Mouse (Mus musculus): ENCODE measurements around the gene Arid3a. TPM values are rescaled to one million over a fixed set of nuclear protein-coding genes. Genes with fewer than 3 reads are reported as not detected.
A peak's percentile ranks its signal among the peaks of the same experiment; 100 is the strongest.
"Not testable (repeated sequence)": the region's sequence is repeated elsewhere in the genome, so short reads cannot be mapped to it uniquely, and the experiment has no call there.

Arid3a gene
- total RNA-seq, 1 experiment from 2014 or later = 58.8 TPM

- ATAC-seq (ENCODE audit: extremely low read depth, insufficient number of reproducible peaks, low FRiP score, poor library complexity, severe bottlenecking) = no peak
Observed at GRCm38 (mm10) chr10:79937775-79938526, 11.1 kb downstream of the Arid3a start.

- peak; percentile 81 for ATAC-seq (ENCODE audit: extremely low read depth, insufficient number of reproducible peaks, low FRiP score, poor library complexity, severe bottlenecking)
Observed at GRCm38 (mm10) chr10:79940749-79941148, 13.9 kb downstream of the Arid3a start.

GRCm38 (mm10) chr10:79942988-79943387 is 16.1 kb downstream of the Arid3a start:
- no peak for ATAC-seq (ENCODE audit: extremely low read depth, insufficient number of reproducible peaks, low FRiP score, poor library complexity, severe bottlenecking)

GRCm38 (mm10) chr10:79943471-79943901 is 16.6 kb downstream of the Arid3a start:
- no peak for ATAC-seq (ENCODE audit: extremely low read depth, insufficient number of reproducible peaks, low FRiP score, poor library complexity, severe bottlenecking)

GRCm38 (mm10) chr10:79945507-79946234 is 18.8 kb downstream of the Arid3a start:
- no peak for ATAC-seq (ENCODE audit: extremely low read depth, insufficient number of reproducible peaks, low FRiP score, poor library complexity, severe bottlenecking)

- no peak for ATAC-seq (ENCODE audit: extremely low read depth, insufficient number of reproducible peaks, low FRiP score, poor library complexity, severe bottlenecking)
Observed at GRCm38 (mm10) chr10:79946752-79947322, 20.0 kb downstream of the Arid3a start.

GRCm38 (mm10) chr10:79947502-79947901 is 20.7 kb downstream of the Arid3a start:
- ATAC-seq (ENCODE audit: extremely low read depth, insufficient number of reproducible peaks, low FRiP score, poor library complexity, severe bottlenecking) = no peak

GRCm38 (mm10) chr10:79949873-79950272 is 23.0 kb downstream of the Arid3a start:
- ATAC-seq (ENCODE audit: extremely low read depth, insufficient number of reproducible peaks, low FRiP score, poor library complexity, severe bottlenecking) = no peak

GRCm38 (mm10) chr10:79950661-79951060 is 23.8 kb downstream of the Arid3a start:
- ATAC-seq (ENCODE audit: extremely low read depth, insufficient number of reproducible peaks, low FRiP score, poor library complexity, severe bottlenecking) = no peak

GRCm38 (mm10) chr10:79953946-79954345 is 27.1 kb downstream of the Arid3a start:
- no peak for ATAC-seq (ENCODE audit: extremely low read depth, insufficient number of reproducible peaks, low FRiP score, poor library complexity, severe bottlenecking)

- no peak for ATAC-seq (ENCODE audit: extremely low read depth, insufficient number of reproducible peaks, low FRiP score, poor library complexity, severe bottlenecking)
Observed at GRCm38 (mm10) chr10:79955691-79956090, 28.8 kb downstream of the Arid3a start.

- ATAC-seq (ENCODE audit: extremely low read depth, insufficient number of reproducible peaks, low FRiP score, poor library complexity, severe bottlenecking) = no peak
Observed at GRCm38 (mm10) chr10:79956643-79957154, 29.9 kb downstream of the Arid3a start.

- ATAC-seq (ENCODE audit: extremely low read depth, insufficient number of reproducible peaks, low FRiP score, poor library complexity, severe bottlenecking) = peak; percentile 71; the same call in 1 of the 2 replicates
Observed at GRCm38 (mm10) chr10:79958140-79958816, 31.4 kb downstream of the Arid3a start.

- ATAC-seq (ENCODE audit: extremely low read depth, insufficient number of reproducible peaks, low FRiP score, poor library complexity, severe bottlenecking) = not testable (repeated sequence)
Observed at GRCm38 (mm10) chr10:79959412-79959811, 32.6 kb downstream of the Arid3a start.

- peak; percentile 90 for ATAC-seq (ENCODE audit: extremely low read depth, insufficient number of reproducible peaks, low FRiP score, poor library complexity, severe bottlenecking)
Observed at GRCm38 (mm10) chr10:79959847-79960601, 33.2 kb downstream of the Arid3a start, which contains the start of gene Wdr18. Wdr18 (plus strand) TSS chr10:79960152.

- ATAC-seq (ENCODE audit: extremely low read depth, insufficient number of reproducible peaks, low FRiP score, poor library complexity, severe bottlenecking) = no peak
Observed at GRCm38 (mm10) chr10:79960671-79961294, 33.9 kb downstream of the Arid3a start.

- no peak for ATAC-seq (ENCODE audit: extremely low read depth, insufficient number of reproducible peaks, low FRiP score, poor library complexity, severe bottlenecking)
Observed at GRCm38 (mm10) chr10:79964727-79965126, 37.9 kb downstream of the Arid3a start.

- ATAC-seq (ENCODE audit: extremely low read depth, insufficient number of reproducible peaks, low FRiP score, poor library complexity, severe bottlenecking) = no peak
Observed at GRCm38 (mm10) chr10:79965325-79965724, 38.5 kb downstream of the Arid3a start.

All from neutrophil, adult 5-6 weeks (primary cell).